Mouse (Mus musculus): ENCODE measurements around the gene Rnf145.

GRCm38 (mm10) chr11:44612156-44612555, 93.4 kb downstream of the Rnf145 start:
- no peak for TF ChIP-seq CTCF (IDR thresholded peaks at IDR 0.05; ENCODE audit: low read depth, low read length)
- no peak for TF ChIP-seq POLR2A (IDR thresholded peaks at IDR 0.05; ENCODE audit: insufficient read depth, low read length)
- no peak for TF ChIP-seq EP300 (IDR thresholded peaks at IDR 0.05; ENCODE audit: insufficient read depth, low read depth, low read length)

Data from ES-Bruce4 (cell line).